Mouse (Mus musculus): ENCODE results near the gene St8sia6. TPM values are rescaled to one million over a fixed set of nuclear protein-coding genes. Genes with fewer than 3 reads are reported as not detected.

The St8sia6 gene
- not detected in 2 replicates for polyA plus RNA-seq (2012)

DNA sequence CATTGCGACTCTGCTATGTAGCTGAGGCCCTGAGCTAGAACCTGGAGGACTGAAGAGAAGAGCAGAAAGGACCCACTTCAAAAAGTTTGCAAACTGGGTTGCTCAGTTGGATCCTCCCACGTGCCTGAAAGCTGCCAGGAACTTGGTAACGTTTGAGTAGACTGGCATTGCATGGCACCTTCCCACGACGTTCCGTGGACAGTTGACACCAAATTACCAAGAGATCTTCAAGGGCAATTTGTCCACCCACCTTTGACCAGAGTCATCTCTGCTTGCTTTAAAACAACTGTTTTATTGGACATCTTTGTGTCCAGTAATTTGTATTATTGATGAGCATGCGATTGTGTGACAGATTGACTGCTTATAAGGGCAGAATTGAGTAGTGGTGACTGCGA, at the start of gene St8sia6:
Gene St8sia6, minus strand, starts transcription at position 96 of the 395 bp plus-strand sequence.
- Histone ChIP-seq H3K27me3 (ENCODE audit: control insufficient read depth) (peaks cover 41% of the 10 kb centered on the region), H3K4me1 (ENCODE audit: control insufficient read depth) (no peaks in the 10 kb centered on the region), H3K9me3 (ENCODE audit: control insufficient read depth, low read length) (no peaks in the 10 kb centered on the region; the same call in 1 of the 2 replicates), H3K4me3 (replicated peaks) (peak within 1 kb of the TSS; percentile 9), H3K36me3 (ENCODE audit: control insufficient read depth) (no peaks in the 10 kb centered on the region)
- TF ChIP-seq TAL1 (IDR thresholded peaks at IDR 0.05; ENCODE audit: low read length) (no peak), GATA1 (IDR thresholded peaks at IDR 0.05; ENCODE audit: low read length) (no peak)

DNA sequence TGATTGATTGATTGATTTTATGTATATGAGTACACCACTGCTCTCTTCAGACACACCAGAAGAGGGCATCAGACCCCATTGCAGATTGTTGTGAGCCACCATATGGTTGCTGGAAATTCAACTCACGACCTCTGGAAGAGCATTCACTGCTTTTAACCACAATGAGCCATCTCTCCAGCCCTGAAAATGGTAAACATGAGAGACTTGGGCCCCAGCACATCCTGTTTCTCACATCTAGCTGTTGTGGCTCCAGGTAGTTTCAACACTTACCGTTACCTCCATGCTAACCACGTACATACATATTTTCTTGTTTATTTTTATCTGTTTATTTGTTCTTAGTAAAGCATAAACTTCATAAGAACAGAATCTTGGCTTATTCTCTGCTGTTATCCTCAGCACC, 42.4 kb upstream of the St8sia6 start:
- Histone ChIP-seq H3K27me3 (ENCODE audit: control insufficient read depth) (no peaks in the 10 kb centered on the region), H3K4me3 (replicated peaks) (no peak overlapping the region)
- TF ChIP-seq TAL1 (IDR thresholded peaks at IDR 0.05; ENCODE audit: low read length) (no peak), GATA1 (IDR thresholded peaks at IDR 0.05; ENCODE audit: low read length) (no peak)

DNA sequence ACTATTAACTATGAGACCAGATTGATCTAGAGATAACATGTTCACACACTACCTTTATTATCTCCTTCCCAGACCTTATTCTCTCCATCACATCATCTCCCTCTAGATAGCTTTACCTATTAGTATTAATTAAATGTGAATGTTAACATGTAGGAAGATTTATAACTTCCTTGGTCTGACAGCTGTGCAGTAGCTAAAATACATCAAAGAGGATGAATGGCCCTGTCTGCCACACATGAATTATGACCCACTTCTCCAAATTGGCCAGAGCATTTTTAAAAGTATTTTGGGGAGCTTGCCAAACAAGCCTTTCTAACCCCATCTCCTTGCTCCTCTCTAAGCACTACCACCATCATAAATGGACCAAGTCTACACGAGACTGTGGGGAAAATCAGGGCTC, 41.1 kb upstream of the St8sia6 start:
- Histone ChIP-seq H3K4me1 (ENCODE audit: control insufficient read depth) (no peaks in the 10 kb centered on the region), H3K36me3 (ENCODE audit: control insufficient read depth) (no peaks in the 10 kb centered on the region), H3K9me3 (ENCODE audit: control insufficient read depth, low read length) (no peaks in the 10 kb centered on the region), H3K4me3 (replicated peaks) (no peak overlapping the region), H3K27me3 (ENCODE audit: control insufficient read depth) (no peaks in the 10 kb centered on the region)
- TF ChIP-seq TAL1 (IDR thresholded peaks at IDR 0.05; ENCODE audit: low read length) (no peak), GATA1 (IDR thresholded peaks at IDR 0.05; ENCODE audit: low read length) (no peak)

More for the DNA sequence above, 42.4 kb upstream of the St8sia6 start:
- Histone ChIP-seq H3K36me3 (ENCODE audit: control insufficient read depth) (no peaks in the 10 kb centered on the region), H3K4me1 (ENCODE audit: control insufficient read depth) (no peaks in the 10 kb centered on the region), H3K9me3 (ENCODE audit: control insufficient read depth, low read length) (no peaks in the 10 kb centered on the region)

DNA sequence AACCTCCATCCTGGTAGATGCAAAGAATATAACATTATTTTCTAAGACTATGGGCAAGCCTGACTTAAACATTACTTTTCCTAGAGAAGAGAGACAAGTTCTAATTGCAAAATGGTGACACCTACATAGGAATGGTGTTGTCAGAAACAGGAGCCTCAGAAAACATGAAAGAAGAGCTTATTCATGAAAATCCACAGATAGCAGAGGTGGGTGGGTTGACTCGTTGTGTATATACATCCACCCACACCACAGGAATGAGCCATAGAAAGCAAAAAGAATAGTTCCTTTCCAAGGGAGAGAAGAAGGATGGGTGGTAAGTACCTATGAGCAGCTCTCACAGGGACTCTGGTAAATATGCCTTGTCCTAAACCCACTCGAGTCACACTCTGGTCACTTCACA, 22.8 kb upstream of the St8sia6 start:
- TF ChIP-seq TAL1 (IDR thresholded peaks at IDR 0.05; ENCODE audit: low read length) = no peak
- no peak for TF ChIP-seq GATA1 (IDR thresholded peaks at IDR 0.05; ENCODE audit: low read length)
- H3K36me3 ChIP-seq (ENCODE audit: control insufficient read depth) = no peaks in the 10 kb centered on the region
- H3K27me3 ChIP-seq (ENCODE audit: control insufficient read depth) = no peaks in the 10 kb centered on the region
- H3K4me1 ChIP-seq (ENCODE audit: control insufficient read depth) = no peaks in the 10 kb centered on the region
- H3K4me3 ChIP-seq (replicated peaks) = no peak overlapping the region
- no peaks in the 10 kb centered on the region for H3K9me3 ChIP-seq (ENCODE audit: control insufficient read depth, low read length)

DNA sequence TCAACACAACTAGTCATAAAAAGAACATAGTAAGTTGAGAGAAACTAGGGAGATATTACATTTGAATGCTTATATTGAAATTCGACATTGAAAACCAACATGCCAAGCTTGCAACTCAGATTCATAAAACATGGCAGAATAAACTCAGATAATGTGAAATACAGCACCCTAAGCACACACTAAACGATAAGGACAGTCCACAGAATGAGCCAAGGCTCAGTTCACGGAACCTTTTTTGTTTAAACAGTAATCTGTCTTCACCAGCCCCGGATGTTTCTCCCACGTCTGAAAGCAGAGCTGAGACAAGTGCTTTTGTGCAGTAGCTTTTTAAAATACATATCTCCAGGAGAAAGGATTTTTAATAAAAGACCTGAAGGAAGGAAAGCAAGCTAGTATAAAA, 14.7 kb upstream of the St8sia6 start:
- no peaks in the 10 kb centered on the region for H3K9me3 ChIP-seq (ENCODE audit: control insufficient read depth, low read length)
- H3K27me3 ChIP-seq (ENCODE audit: control insufficient read depth) = no peaks in the 10 kb centered on the region
- H3K4me3 ChIP-seq (replicated peaks) = no peak overlapping the region
- no peaks in the 10 kb centered on the region for H3K36me3 ChIP-seq (ENCODE audit: control insufficient read depth)
- H3K4me1 ChIP-seq (ENCODE audit: control insufficient read depth) = no peaks in the 10 kb centered on the region
- TF ChIP-seq TAL1 (IDR thresholded peaks at IDR 0.05; ENCODE audit: low read length) (no peak), GATA1 (IDR thresholded peaks at IDR 0.05; ENCODE audit: low read length) (no peak)

DNA sequence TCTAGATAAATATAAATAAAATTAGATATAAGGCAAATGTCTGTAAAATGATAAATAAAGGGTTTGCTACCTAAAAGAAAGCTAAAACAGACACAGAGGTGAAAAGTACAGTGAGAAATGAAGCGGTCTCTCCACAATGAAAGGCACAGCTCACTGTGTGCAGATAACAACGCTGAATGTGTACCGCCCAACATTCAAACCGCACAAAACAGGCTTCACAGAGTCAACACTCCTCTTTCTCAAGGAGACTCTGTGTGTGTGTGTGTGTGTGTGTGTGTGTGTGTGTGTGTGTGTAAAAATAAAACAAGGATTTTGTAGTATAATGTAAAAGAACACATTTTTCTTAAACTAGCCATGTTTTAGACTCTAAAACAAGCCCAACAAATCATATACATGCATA, 14.1 kb upstream of the St8sia6 start:
- Histone ChIP-seq H3K9me3 (ENCODE audit: control insufficient read depth, low read length) (no peaks in the 10 kb centered on the region), H3K4me1 (ENCODE audit: control insufficient read depth) (no peaks in the 10 kb centered on the region), H3K36me3 (ENCODE audit: control insufficient read depth) (no peaks in the 10 kb centered on the region), H3K4me3 (replicated peaks) (no peak overlapping the region), H3K27me3 (ENCODE audit: control insufficient read depth) (no peaks in the 10 kb centered on the region)
- no peak for TF ChIP-seq TAL1 (IDR thresholded peaks at IDR 0.05; ENCODE audit: low read length)

DNA sequence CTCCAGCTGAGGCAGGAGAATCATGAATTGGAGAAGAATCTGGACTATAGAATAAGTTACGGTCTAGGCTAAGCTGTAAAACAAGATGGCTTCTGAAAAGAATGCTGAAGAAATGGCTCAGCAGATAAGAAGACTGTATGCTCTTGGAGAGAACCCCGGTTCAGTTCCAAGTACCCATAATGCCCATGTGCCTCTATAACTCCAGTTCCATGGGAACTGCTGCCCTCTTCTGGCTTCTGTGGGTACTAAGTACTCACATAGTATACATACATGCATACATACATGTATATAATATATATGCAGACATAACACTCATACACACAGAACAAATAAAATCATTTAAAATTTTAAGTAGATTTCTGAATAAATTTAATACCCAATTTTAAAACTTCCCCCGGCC, 12.3 kb upstream of the St8sia6 start:
- Histone ChIP-seq H3K4me1 (ENCODE audit: control insufficient read depth) (no peaks in the 10 kb centered on the region), H3K36me3 (ENCODE audit: control insufficient read depth) (no peaks in the 10 kb centered on the region), H3K9me3 (ENCODE audit: control insufficient read depth, low read length) (no peaks in the 10 kb centered on the region), H3K4me3 (replicated peaks) (no peak overlapping the region), H3K27me3 (ENCODE audit: control insufficient read depth) (no peaks in the 10 kb centered on the region)
- TF ChIP-seq GATA1 (IDR thresholded peaks at IDR 0.05; ENCODE audit: low read length) = no peak
- TF ChIP-seq TAL1 (IDR thresholded peaks at IDR 0.05; ENCODE audit: low read length) = no peak

DNA sequence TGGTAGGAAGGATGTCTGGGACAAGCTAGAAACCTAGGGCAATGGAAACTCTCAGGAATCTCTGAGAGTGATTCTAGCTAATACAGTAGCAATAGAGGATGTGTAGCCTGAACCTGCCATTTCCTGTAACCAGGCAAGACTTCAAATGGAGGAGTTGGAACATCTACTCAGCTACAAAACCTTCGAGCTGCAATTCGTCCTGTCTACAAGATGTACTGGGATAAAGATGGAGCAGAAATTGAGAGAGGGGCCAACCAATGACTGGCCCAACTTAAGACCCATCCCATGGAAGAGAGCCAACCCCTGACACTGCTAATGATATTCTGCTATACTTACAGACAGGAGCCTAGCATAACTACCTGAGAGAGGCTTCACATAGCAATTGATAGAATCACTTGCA, 6.8 kb upstream of the St8sia6 start:
- no peaks in the 10 kb centered on the region for H3K4me1 ChIP-seq (ENCODE audit: control insufficient read depth)
- no peaks in the 10 kb centered on the region for H3K27me3 ChIP-seq (ENCODE audit: control insufficient read depth)
- no peak overlapping the region for H3K4me3 ChIP-seq (replicated peaks)
- no peak for TF ChIP-seq GATA1 (IDR thresholded peaks at IDR 0.05; ENCODE audit: low read length)
- TF ChIP-seq TAL1 (IDR thresholded peaks at IDR 0.05; ENCODE audit: low read length) = no peak
- no peaks in the 10 kb centered on the region for H3K36me3 ChIP-seq (ENCODE audit: control insufficient read depth)
- no peaks in the 10 kb centered on the region for H3K9me3 ChIP-seq (ENCODE audit: control insufficient read depth, low read length)

DNA sequence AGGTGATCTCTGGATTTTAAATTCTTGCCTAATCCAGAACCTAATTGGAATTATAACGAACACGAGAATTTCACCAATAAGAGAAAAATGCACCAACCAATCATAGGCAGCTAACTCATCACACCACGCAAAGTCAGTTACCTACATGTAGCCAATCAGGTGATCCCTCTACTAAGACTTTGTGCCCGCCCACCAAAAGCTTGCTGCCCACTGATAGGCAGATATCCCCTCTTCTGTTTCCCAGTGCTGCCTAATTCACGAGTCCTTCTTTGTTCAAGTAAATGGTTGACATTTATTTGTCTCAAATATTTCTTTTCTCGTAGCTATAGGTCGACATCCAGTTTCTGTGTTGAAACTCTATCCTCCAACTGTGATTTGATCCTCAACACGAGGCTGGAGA, 582 bp upstream of the St8sia6 start:
- no peaks in the 10 kb centered on the region for H3K36me3 ChIP-seq (ENCODE audit: control insufficient read depth)
- no peaks in the 10 kb centered on the region for H3K4me1 ChIP-seq (ENCODE audit: control insufficient read depth)
- TF ChIP-seq TAL1 (IDR thresholded peaks at IDR 0.05; ENCODE audit: low read length) (no peak), GATA1 (IDR thresholded peaks at IDR 0.05; ENCODE audit: low read length) (no peak)
- peaks cover 41% of the 10 kb centered on the region for H3K27me3 ChIP-seq (ENCODE audit: control insufficient read depth)
- no peaks in the 10 kb centered on the region; the same call in 1 of the 2 replicates for H3K9me3 ChIP-seq (ENCODE audit: control insufficient read depth, low read length)
- H3K4me3 ChIP-seq (replicated peaks) = no peak overlapping the region
